Mouse (Mus musculus) G1E (cell line): ENCODE measurements around the gene Ikzf2.

ENCODE experiments used
- CTCF ChIP-seq: IDR thresholded peaks from 2 replicates; pipeline ENCODE4 v1.5.1; 2012; ENCODE audit warnings: low read depth, low read length, inconsistent platforms, mixed read lengths
- TAL1 ChIP-seq: conservative IDR thresholded peaks from 2 replicates; pipeline ENCODE4 v1.6.1; 2012; ENCODE audit warnings: low read depth, low read length, inconsistent platforms, mixed read lengths

DNA sequence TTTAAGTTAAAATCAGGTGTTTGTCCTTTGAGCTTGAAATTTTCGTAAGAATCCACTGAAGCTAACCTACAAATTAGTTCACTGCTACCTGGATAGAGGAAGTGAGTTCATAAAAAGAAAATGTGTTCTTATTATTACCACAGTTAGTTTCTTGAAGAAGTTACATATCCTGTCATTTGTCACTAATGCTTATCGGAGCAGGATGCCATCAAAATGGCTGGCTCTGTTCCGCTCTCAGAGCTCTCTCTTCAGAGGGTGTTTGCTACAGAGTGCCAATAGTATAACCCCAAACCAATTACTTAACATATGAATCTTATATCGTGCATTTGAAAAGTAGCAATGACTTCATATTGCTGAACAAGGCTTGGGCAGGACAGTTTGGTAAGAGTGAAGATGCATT lies 108.1 kb downstream of the Ikzf2 start:
- TF ChIP-seq CTCF (no peak), TAL1 (no peak)
